Mouse (Mus musculus) gastrocnemius, postnatal 36 days (tissue): ENCODE data around the gene Gpr142. TPM values are rescaled to one million over a fixed set of nuclear protein-coding genes. Genes with fewer than 3 reads are reported as not detected.

Source experiments
- total RNA-seq, 2 experiments: library from RNA; stranded (reverse); gene quantifications; 2 replicates each; pipeline ENCODE4 v1.2.3; 2021

The Gpr142 gene
- total RNA-seq, 2 experiments from 2014 or later: not detected

Other genes with a start within 250 kb of the Gpr142 start
- 100 to 1,000 TPM; 432 to 556 TPM for gene Rpl38, start 130.4 kb upstream of the Gpr142 start, total RNA-seq
- 10 to 100 TPM; 16.0 to 19.4 TPM for gene Ttyh2, start 123.5 kb upstream of the Gpr142 start, total RNA-seq
- gene Dnaic2, start 71.5 kb upstream of the Gpr142 start, total RNA-seq: under 1 TPM; 0.07 to 0.33 TPM
- 1 to 10 TPM; 1.3 TPM for gene Kif19a, start 33.5 kb upstream of the Gpr142 start, total RNA-seq
- gene Btbd17, start 3.0 kb upstream of the Gpr142 start, total RNA-seq: under 1 TPM in 1 of 2 experiments, not detected in 1; 0.28 TPM
- 10 to 100 TPM; 35.5 to 44.1 TPM for gene Gprc5c, start 52.2 kb downstream of the Gpr142 start, total RNA-seq
- under 1 TPM; 0.36 to 0.37 TPM for gene Cd300a, start 91.1 kb downstream of the Gpr142 start, total RNA-seq
- gene Cd300lb, start 135.5 kb downstream of the Gpr142 start, total RNA-seq: under 1 TPM; 0.33 to 0.37 TPM
- not detected for gene Cd300c, start 170.2 kb downstream of the Gpr142 start, total RNA-seq
- gene Cd300ld, start 191.0 kb downstream of the Gpr142 start, total RNA-seq: under 1 TPM; 0.15 to 0.18 TPM
- under 1 TPM in 1 of 2 experiments, not detected in 1; 0.94 TPM for gene Cd300c2, start 203.0 kb downstream of the Gpr142 start, total RNA-seq
- not detected for gene Cd300ld2, start 217.3 kb downstream of the Gpr142 start, total RNA-seq
- gene Cd300ld4, start 228.1 kb downstream of the Gpr142 start, total RNA-seq: under 1 TPM in 1 of 2 experiments, not detected in 1; 0.35 TPM
- 1 to 10 TPM in 1 of 2 experiments, not detected in 1; 2.4 TPM for gene Cd300ld5, start 238.8 kb downstream of the Gpr142 start, total RNA-seq
- gene Cd300ld3, start 249.5 kb downstream of the Gpr142 start, total RNA-seq: 1 to 10 TPM; 1.2 to 2.7 TPM